Mouse (Mus musculus): Measurements from ENCODE around the gene Pex6.

GRCm38 (mm10) chr17:46736160-46736559 lies 24.9 kb downstream of the Pex6 start:
- TF ChIP-seq CTCF (IDR thresholded peaks at IDR 0.05) (peak; percentile 66), EP300 (IDR thresholded peaks at IDR 0.05) (no peak)

All from lung, postnatal 0 days (tissue).